ENCODE assay signal across 8 mouse cellular contexts in genomic region chr7:47133331-47133730, GRCm38 (mm10). TPM values are rescaled to one million over a fixed set of nuclear protein-coding genes. Genes with fewer than 3 reads are reported as not detected.
DNase-seq lines count a peak whose midpoint lies in the region; ATAC-seq and TF ChIP-seq lines count a peak whose summit lies in the region.

Ptpn5 (minus strand) TSS chr7:47133684.

- H3K36me3 ChIP-seq in kidney, embryonic 16.5 days (ENCODE audit: insufficient read depth, low read length): no peaks in the 10 kb centered on the region
- H3K36me3 ChIP-seq in embryonic facial prominence, embryonic 15.5 days: no peaks in the 10 kb centered on the region
- H3K36me3 ChIP-seq in myocyte (ENCODE audit: control insufficient read depth, insufficient read depth): no peaks in the 10 kb centered on the region

- WGBS in kidney, embryonic 16.5 days: 5% methylated on average over 13 of the region's 13 CpGs
- 6% methylated on average over 13 of the region's 13 CpGs for WGBS in embryonic facial prominence, embryonic 15.5 days

- H3K9me3 ChIP-seq in kidney, embryonic 16.5 days (ENCODE audit: low read length): no peaks in the 10 kb centered on the region
- H3K9me3 ChIP-seq in embryonic facial prominence, embryonic 15.5 days (replicated peaks): no peaks in the 10 kb centered on the region

- H3K4me2 ChIP-seq in kidney, embryonic 16.5 days (replicated peaks; ENCODE audit: low read depth, low read length): peak within 1 kb of the TSS; percentile 99
- H3K4me2 ChIP-seq in embryonic facial prominence, embryonic 15.5 days (replicated peaks): peak within 1 kb of the TSS; percentile 97
- peak within 1 kb of the TSS; percentile 69 for H3K4me2 ChIP-seq in myocyte (ENCODE audit: low read depth)

- H3K4me3 ChIP-seq in kidney, embryonic 16.5 days (ENCODE audit: low read length): peak within 1 kb of the TSS; percentile 63
- H3K4me3 ChIP-seq in embryonic facial prominence, embryonic 15.5 days (replicated peaks): peak within 1 kb of the TSS; percentile 53
- no peak within 1 kb of the TSS for H3K4me3 ChIP-seq in myocyte

- no peak within 1 kb of the TSS for H3K27ac ChIP-seq in kidney, embryonic 16.5 days (ENCODE audit: low read length)
- no peak within 1 kb of the TSS for H3K27ac ChIP-seq in embryonic facial prominence, embryonic 15.5 days (replicated peaks)

- TF ChIP-seq POLR2A in myocyte (IDR thresholded peaks at IDR 0.05; ENCODE audit: insufficient read length, low read depth): no peak

- H3ac ChIP-seq in myocyte (ENCODE audit: control insufficient read depth, insufficient read length): peak within 1 kb of the TSS; percentile 27

- peaks cover 53% of the 10 kb centered on the region for H3K27me3 ChIP-seq in kidney, embryonic 16.5 days (ENCODE audit: insufficient read depth, low read length)
- H3K27me3 ChIP-seq in embryonic facial prominence, embryonic 15.5 days: peaks cover 62% of the 10 kb centered on the region
- peaks cover 27% of the 10 kb centered on the region for H3K27me3 ChIP-seq in myocyte (ENCODE audit: control insufficient read depth, insufficient read depth, insufficient read length)

- H3K79me2 ChIP-seq in myocyte (ENCODE audit: control insufficient read depth, insufficient read depth): no peaks in the 10 kb centered on the region

- no peak for ATAC-seq in kidney, embryonic 16.5 days (ENCODE audit: low FRiP score, low TSS enrichment)
- no peak for ATAC-seq in embryonic facial prominence, embryonic 15.5 days (ENCODE audit: insufficient number of reproducible peaks, low FRiP score, low TSS enrichment, low read depth)

- H3K9ac ChIP-seq in kidney, embryonic 16.5 days (replicated peaks; ENCODE audit: low read length): peak within 1 kb of the TSS; percentile 50; the same call in 1 of the 2 replicates
- H3K9ac ChIP-seq in embryonic facial prominence, embryonic 15.5 days: no peak within 1 kb of the TSS

- peaks cover 12% of the 10 kb centered on the region; the same call in 1 of the 2 replicates for H3K4me1 ChIP-seq in kidney, embryonic 16.5 days (ENCODE audit: insufficient read depth, low read length)
- peaks cover 19% of the 10 kb centered on the region for H3K4me1 ChIP-seq in embryonic facial prominence, embryonic 15.5 days

- DNase-seq in kidney, adult 18-20 months: no peak
- no peak for DNase-seq in layer of hippocampus, postnatal 14 days (ENCODE audit: low spot score in 2 of 2)
- no peak for DNase-seq in ovary, postnatal 14 days (ENCODE audit: low spot score)
- no peak for DNase-seq in urinary bladder, adult 18-20 months (ENCODE audit: low spot score in 2 of 2)
- DNase-seq in kidney, adult 11 months: no peak

TF ChIP-seq in myocyte, 11 proteins besides CTCF, POLR2A, EP300 and RAD21:
- TF ChIP-seq TCF12 (IDR thresholded peaks at IDR 0.05; ENCODE audit: insufficient read depth, poor library complexity, severe bottlenecking) (no peak), TCF3 (IDR thresholded peaks at IDR 0.05; ENCODE audit: insufficient read length, low read depth) (no peak), SRF (IDR thresholded peaks at IDR 0.05; ENCODE audit: control insufficient read depth, insufficient read length, low read depth) (no peak), USF1 (IDR thresholded peaks at IDR 0.05; ENCODE audit: low read depth) (no peak), MYOG (IDR thresholded peaks at IDR 0.05; ENCODE audit: control insufficient read depth in 1 of 3, insufficient read depth in 1 of 3, insufficient read length in 2 of 3, low read depth in 2 of 3) (no peak), MAX (IDR thresholded peaks at IDR 0.05; ENCODE audit: low read depth) (no peak), REST (IDR thresholded peaks at IDR 0.05; ENCODE audit: insufficient read depth, insufficient read length) (no peak), CEBPB (IDR thresholded peaks at IDR 0.05; ENCODE audit: insufficient read depth, poor library complexity, severe bottlenecking) (no peak), POLR2AphosphoS2 (IDR thresholded peaks at IDR 0.05; ENCODE audit: insufficient read length, low read depth) (no peak), MYOD1 (IDR thresholded peaks at IDR 0.05; ENCODE audit: control insufficient read depth in 1 of 3, insufficient read length in 2 of 3, low read depth in 2 of 3) (no peak), E2F4 (IDR thresholded peaks at IDR 0.05; ENCODE audit: insufficient read depth) (no peak)

RNA-seq across cellular contexts. Expression of gene Ptpn5, which starts in this region (rescaled TPM):
- 0.89 and 0.90 TPM in 2 replicates for polyA plus RNA-seq in kidney, embryonic 16.5 days (2015; fragmentation: Nextera tagmentation; extraction: Ambion mirVana)
- 0.14 and 0.47 TPM in 2 replicates for polyA plus RNA-seq in embryonic facial prominence, embryonic 15.5 days (2015; fragmentation: Nextera tagmentation; extraction: Ambion mirVana)
- total RNA-seq in layer of hippocampus, postnatal 14 days (2021): 100 to 1,000 TPM; 102 to 103 TPM
- polyA plus RNA-seq in myocyte (2012; fragmentation: generic; extraction: Trizol): 0.49 TPM
